Mouse (Mus musculus): ENCODE results near the gene Fbxw20. TPM values are rescaled to one million over a fixed set of nuclear protein-coding genes. Genes with fewer than 3 reads are reported as not detected.
"Not testable (repeated sequence)": the region's sequence is repeated elsewhere in the genome, so short reads cannot be mapped to it uniquely, and the experiment has no call there.

The Fbxw20 gene
- not detected for total RNA-seq (2021)

DNA sequence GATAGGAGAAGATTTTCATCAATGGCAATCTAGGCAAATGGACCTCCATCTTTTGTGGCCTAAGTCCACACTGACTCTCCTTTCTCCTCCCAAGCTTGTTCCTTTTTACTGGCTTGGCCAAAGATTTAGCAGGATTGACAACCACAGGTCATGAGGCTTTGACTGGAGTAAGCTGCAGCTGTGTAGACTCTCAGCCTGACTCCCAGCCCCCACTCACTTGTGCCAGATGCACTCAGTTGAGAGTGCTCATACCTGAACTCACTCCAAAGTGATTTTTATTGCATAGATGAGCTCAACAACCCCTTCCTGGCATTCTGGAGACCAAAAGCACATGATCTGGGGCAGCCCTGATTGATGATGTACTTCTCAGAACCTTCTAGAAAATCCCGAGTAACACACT is at the start of gene Fbxw20:
Fbxw20 (minus strand) TSS at position 101 of the 400 bp plus-strand sequence.
- intact Hi-C loops (cut with DNase I): no loop called here
- DNase-seq: no peak

DNA sequence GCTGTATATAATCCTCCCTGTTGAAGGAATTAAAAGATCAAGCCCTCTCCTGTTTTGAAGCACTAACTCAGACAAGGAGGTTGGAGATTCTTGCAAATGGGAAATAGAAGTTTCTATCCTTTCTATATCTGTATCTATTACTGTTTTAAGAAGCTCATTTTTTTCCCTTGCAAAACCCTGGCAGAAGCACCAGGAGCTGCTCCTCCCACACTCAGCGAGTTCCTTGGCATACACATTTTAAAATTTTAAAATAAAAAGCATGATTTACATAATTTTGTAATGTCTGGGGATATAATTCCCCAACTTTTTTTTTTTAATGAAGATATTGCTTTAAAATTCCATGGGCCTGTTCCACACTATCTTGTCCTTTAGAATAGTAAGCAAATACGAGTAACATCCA is 28.5 kb upstream of the Fbxw20 start:
- DNase-seq: no peak
- intact Hi-C loops (cut with DNase I): no loop called here

DNA sequence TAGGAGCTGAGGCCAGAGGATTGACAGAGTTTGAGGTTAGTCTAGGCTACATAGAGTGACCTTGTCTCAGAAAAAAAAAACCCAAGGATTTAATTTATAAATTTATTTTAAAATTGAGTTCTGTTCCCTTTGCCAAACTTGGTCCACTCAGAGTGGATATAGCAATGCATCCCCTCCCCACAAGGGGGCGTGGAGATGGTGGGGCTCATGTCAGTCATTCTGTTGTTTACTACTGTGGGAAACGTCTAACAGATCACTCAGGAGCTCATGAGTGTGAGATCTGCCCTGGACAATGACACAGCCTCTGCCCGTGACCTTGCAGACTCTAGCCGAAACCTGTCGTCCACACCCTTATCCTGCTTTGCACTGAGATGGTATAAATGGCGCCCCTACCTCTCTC is 16.1 kb downstream of the Fbxw20 start:
- no peak for DNase-seq
- intact Hi-C loops (cut with DNase I): no loop called here

DNA sequence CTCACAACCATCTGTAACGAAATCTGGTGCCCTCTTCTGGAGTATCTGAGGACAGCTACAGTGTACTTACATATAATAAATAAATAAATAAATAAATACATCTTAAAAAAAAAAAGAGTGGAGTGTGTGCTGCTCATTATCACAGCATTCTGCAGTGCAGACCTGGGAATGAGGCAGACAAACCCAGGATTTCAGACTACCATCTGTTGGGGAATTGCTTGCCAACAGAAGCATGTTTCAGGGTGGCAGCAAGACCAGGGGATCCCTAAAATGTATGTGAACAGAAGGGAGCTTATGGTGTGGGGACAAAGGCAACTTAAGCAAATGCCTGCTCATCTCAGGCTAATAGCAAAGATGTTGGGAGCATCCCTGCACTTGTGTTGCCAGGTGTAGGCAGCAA is 33.2 kb downstream of the Fbxw20 start:
- intact Hi-C loops (cut with DNase I); DNase-seq: not testable (repeated sequence)

DNA sequence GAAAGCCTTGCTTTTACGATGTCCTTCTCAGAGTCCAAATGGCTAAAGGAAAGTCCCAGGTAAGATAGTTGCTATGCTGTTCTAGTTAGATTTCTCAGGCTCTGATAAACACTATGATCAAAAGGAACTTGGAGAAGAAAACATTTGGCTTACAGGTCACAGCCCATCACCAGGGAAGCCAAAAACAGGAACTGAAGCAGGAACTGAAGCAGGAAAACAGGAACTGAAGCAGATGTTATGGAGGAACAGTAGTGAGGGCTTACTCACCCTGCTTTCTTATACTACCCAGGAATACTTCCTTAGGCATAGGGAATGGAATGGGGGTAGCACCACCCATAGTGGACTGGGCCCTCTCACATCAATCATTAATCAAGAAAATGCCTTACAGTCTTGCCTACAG is 34.2 kb downstream of the Fbxw20 start:
- no peak for DNase-seq
- intact Hi-C loops (cut with DNase I): no loop called here

DNA sequence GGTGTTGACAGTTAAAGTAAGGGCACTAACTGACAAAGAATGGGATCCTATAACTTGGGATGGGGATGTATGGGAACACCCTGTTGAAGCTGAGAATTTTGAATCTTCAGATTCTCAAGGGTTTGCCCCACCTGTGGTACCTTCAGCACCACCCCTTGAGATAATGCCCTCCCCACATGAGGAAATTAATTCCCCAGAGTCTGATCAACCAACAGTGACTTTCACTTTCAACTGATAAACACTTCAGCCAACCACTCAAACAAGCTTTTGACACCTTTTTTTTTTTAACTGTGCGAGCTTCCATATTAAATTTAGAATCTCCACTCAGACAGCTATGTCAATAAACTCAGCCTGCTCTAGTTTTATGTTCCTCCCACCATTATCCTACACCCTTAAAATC is 35.2 kb downstream of the Fbxw20 start:
- intact Hi-C loops (cut with DNase I): no loop called here
- no peak for DNase-seq

DNA sequence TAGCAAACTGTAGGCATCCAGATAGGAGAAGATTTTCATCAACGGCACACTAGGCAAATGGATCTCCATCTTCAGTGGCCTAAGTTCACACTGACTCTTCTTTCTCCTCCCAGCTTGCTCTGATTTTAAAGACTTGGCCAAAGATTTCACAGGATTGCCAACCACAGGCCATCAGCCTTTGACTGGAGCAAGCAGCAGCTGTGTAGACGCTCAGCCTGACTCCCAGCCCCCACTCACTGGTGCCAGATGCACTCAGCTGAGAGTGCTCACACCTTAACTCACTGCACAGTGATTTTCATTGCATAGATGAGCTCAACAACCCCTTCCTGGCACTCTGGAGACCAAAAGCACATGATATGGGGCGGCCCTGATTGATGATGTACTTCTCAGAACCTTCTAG is 38.7 kb downstream of the Fbxw20 start, which contains the start of gene Fbxw13:
Fbxw13 (minus strand) TSS at position 101 of the 400 bp plus-strand sequence.
- intact Hi-C loops (cut with DNase I); DNase-seq: not testable (repeated sequence)

DNA sequence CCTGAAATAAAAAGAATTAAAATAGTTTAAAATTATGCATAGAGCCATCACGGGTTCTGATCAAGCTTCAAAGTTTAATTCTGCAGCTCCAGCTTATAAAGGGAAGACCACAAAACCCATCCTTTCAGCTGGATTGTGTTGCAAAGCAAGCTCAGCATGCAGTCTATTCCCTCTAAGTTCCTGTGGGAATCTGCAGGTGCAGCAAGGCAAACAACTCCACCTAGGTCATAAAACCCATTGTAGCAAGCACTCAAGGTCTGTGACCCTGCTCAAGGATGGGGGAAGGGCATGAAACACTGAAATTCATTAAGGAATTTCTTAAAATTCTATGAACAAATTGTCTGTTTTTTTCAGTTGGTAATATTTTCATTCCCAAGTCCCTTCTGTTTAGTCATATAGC is 57.3 kb downstream of the Fbxw20 start:
- intact Hi-C loops (cut with DNase I): no loop called here
- DNase-seq: no peak

DNA sequence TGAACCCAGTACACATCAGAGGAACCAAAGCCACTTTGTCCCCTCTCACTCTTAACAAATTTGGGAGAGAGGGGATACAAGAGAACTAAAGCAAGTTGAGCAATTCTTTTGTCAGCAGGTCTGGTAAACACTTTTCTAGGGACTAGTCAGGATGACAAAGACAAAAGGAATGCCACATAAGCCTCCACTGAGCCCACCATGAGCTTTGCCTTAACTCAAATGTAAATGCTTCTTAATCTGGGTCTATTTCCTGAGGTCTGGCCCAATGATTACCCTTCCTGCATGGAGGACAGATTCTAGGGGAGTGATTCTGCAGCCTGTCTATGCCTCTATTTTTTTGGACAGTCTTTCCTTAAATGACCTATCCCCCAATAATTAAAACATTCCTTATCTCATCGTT is 58.3 kb downstream of the Fbxw20 start:
- intact Hi-C loops (cut with DNase I): no loop called here
- DNase-seq: no peak

Other genes with a start within 250 kb of the Fbxw20 start
- under 1 TPM in 1 of 2 experiments, not detected in 1; 0.78 TPM for gene Ucn2, start 248.7 kb downstream of the Fbxw20 start, total RNA-seq (2021)
- gene Pfkfb4, start 243.0 kb downstream of the Fbxw20 start, total RNA-seq (2021): 10 to 100 TPM; 25.5 to 25.8 TPM
- 10 to 100 TPM; 48.3 to 54.7 TPM for gene Shisa5, start 196.2 kb downstream of the Fbxw20 start, total RNA-seq (2021)
- gene Trex1, start 175.0 kb downstream of the Fbxw20 start, total RNA-seq (2021): 10 to 100 TPM; 14.8 to 15.1 TPM
- 10 to 100 TPM; 33.4 to 37.4 TPM for gene Atrip, start 160.6 kb downstream of the Fbxw20 start, total RNA-seq (2021)
- gene Ccdc51, start 152.3 kb downstream of the Fbxw20 start, total RNA-seq (2021): 1 to 10 TPM; 7.9 to 8.4 TPM
- gene Tma7, start 152.2 kb downstream of the Fbxw20 start, total RNA-seq (2021): 100 to 1,000 TPM; 385 to 398 TPM
- gene Plxnb1, start 139.4 kb downstream of the Fbxw20 start, total RNA-seq (2021): 100 to 1,000 TPM in 1 of 2 experiments, 10 to 100 TPM in 1; 90.0 to 105 TPM
- not detected for gene Fbxw21, start 72.7 kb downstream of the Fbxw20 start, total RNA-seq (2021)
- not detected for gene Fbxw13, start 38.8 kb downstream of the Fbxw20 start, total RNA-seq (2021)
- gene Fbxw14, start 52.9 kb upstream of the Fbxw20 start, total RNA-seq (2021): not detected
- gene Fbxw28, start 104.9 kb upstream of the Fbxw20 start, total RNA-seq (2021): not detected
- not detected for gene Fbxw22, start 169.5 kb upstream of the Fbxw20 start, total RNA-seq (2021)
- gene Fbxw16, start 214.4 kb upstream of the Fbxw20 start, total RNA-seq (2021): not detected

All from left cerebral cortex, postnatal 4 days (tissue).